Mouse (Mus musculus) hematopoietic stem cell, adult 5-6 weeks (primary cell): ENCODE results near the gene Rhobtb1. TPM values are rescaled to one million over a fixed set of nuclear protein-coding genes. Genes with fewer than 3 reads are reported as not detected.

ENCODE experiments used
- ATAC-seq, 2 experiments: fragments of 125-278 bp in 1 of 2; replicated peaks in 1 of 2; 2 replicates each; pipeline ENCODE4 v1.8.0; 2016 to 2017; ENCODE audit warnings: inconsistent platforms in 2 of 2, mild to moderate bottlenecking in 2 of 2, moderate number of reproducible peaks in 2 of 2, low read depth in 1 of 2, moderate TSS enrichment in 1 of 2; ENCODE audit not compliant: low FRiP score in 2 of 2, poor library complexity in 2 of 2, severe bottlenecking in 2 of 2, insufficient read depth in 1 of 2, low TSS enrichment in 1 of 2
- total RNA-seq: library from RNA; stranded (forward); fragments of 172-1452, 232-1000 nt; gene quantifications from 2 replicates; pipeline ENCODE4 v1.2.3, GENCODE M21; 2017

Gene Rhobtb1
- total RNA-seq, 1 experiment from 2014 or later = 4.6 TPM

GRCm38 (mm10) chr10:69318514-69318913 lies 167.3 kb downstream of the Rhobtb1 start:
- ATAC-seq = no peak

GRCm38 (mm10) chr10:69320667-69321518 lies 169.7 kb downstream of the Rhobtb1 start:
- peak; percentile 86 to 96 for ATAC-seq

- no peak for ATAC-seq
Observed at GRCm38 (mm10) chr10:69321519-69322035, 170.3 kb downstream of the Rhobtb1 start.

GRCm38 (mm10) chr10:69323986-69324385 lies 172.8 kb downstream of the Rhobtb1 start:
- no peak for ATAC-seq

GRCm38 (mm10) chr10:69324816-69325215 lies 173.6 kb downstream of the Rhobtb1 start:
- ATAC-seq = no peak

- ATAC-seq = no peak
Observed at GRCm38 (mm10) chr10:69326433-69326832, 175.2 kb downstream of the Rhobtb1 start.

- no peak for ATAC-seq
Observed at GRCm38 (mm10) chr10:69327362-69327761, 176.1 kb downstream of the Rhobtb1 start.

- ATAC-seq = no peak
Observed at GRCm38 (mm10) chr10:69328029-69328655, 176.9 kb downstream of the Rhobtb1 start.

- ATAC-seq = no peak
Observed at GRCm38 (mm10) chr10:69328656-69329046, 177.4 kb downstream of the Rhobtb1 start.

- ATAC-seq = no peak
Observed at GRCm38 (mm10) chr10:69331231-69331630, 180.0 kb downstream of the Rhobtb1 start.

GRCm38 (mm10) chr10:69333212-69333611 lies 182.0 kb downstream of the Rhobtb1 start:
- no peak for ATAC-seq

- ATAC-seq = no peak
Observed at GRCm38 (mm10) chr10:69334271-69335194, 183.3 kb downstream of the Rhobtb1 start.

- ATAC-seq = no peak
Observed at GRCm38 (mm10) chr10:69335195-69335536, 183.9 kb downstream of the Rhobtb1 start.

- no peak for ATAC-seq
Observed at GRCm38 (mm10) chr10:69335611-69336010, 184.4 kb downstream of the Rhobtb1 start.

- no peak for ATAC-seq
Observed at GRCm38 (mm10) chr10:69336219-69336618, 185.0 kb downstream of the Rhobtb1 start.

GRCm38 (mm10) chr10:69340001-69340400 lies 188.8 kb downstream of the Rhobtb1 start:
- ATAC-seq = no peak
